Mouse (Mus musculus): ENCODE data around the gene Fam229b.

The Fam229b gene

GRCm38 (mm10) chr10:39133462-39134310, at the start of gene Fam229b, which contains the start of gene Tube1:
TSS of gene Fam229b (minus strand) at chr10:39133914.
TSS of gene Tube1 (plus strand) at chr10:39133976.
- DNase-seq: peak; percentile 88

GRCm38 (mm10) chr10:39176981-39177380, 43.3 kb upstream of the Fam229b start:
- no peak for DNase-seq

- DNase-seq: peak; percentile 62
Observed at GRCm38 (mm10) chr10:39173077-39173476, 39.4 kb upstream of the Fam229b start.

GRCm38 (mm10) chr10:39172540-39172931, 38.8 kb upstream of the Fam229b start:
- no peak for DNase-seq

- DNase-seq: peak; percentile 89
Observed at GRCm38 (mm10) chr10:39171603-39172539, 38.2 kb upstream of the Fam229b start.

GRCm38 (mm10) chr10:39171134-39171533, 37.4 kb upstream of the Fam229b start:
- peak; percentile 94 for DNase-seq

- no peak for DNase-seq
Observed at GRCm38 (mm10) chr10:39170706-39171105, 37.0 kb upstream of the Fam229b start.

GRCm38 (mm10) chr10:39170181-39170580, 36.5 kb upstream of the Fam229b start:
- peak; percentile 80 for DNase-seq

- DNase-seq: no peak
Observed at GRCm38 (mm10) chr10:39169642-39170041, 35.9 kb upstream of the Fam229b start.

- no peak for DNase-seq
Observed at GRCm38 (mm10) chr10:39167611-39168010, 33.9 kb upstream of the Fam229b start.

GRCm38 (mm10) chr10:39165632-39166115, 32.0 kb upstream of the Fam229b start:
- peak; percentile 32 for DNase-seq

GRCm38 (mm10) chr10:39163694-39164093, 30.0 kb upstream of the Fam229b start, which contains the start of gene Ccn6:
TSS of gene Ccn6 (minus strand) at chr10:39163794.
- no peak for DNase-seq

- DNase-seq: no peak
Observed at GRCm38 (mm10) chr10:39162666-39163484, 29.2 kb upstream of the Fam229b start.

- no peak for DNase-seq
Observed at GRCm38 (mm10) chr10:39161406-39161805, 27.7 kb upstream of the Fam229b start.

GRCm38 (mm10) chr10:39158306-39158705, 24.6 kb upstream of the Fam229b start:
- no peak for DNase-seq

GRCm38 (mm10) chr10:39157321-39157720, 23.6 kb upstream of the Fam229b start:
- DNase-seq: no peak

- no peak for DNase-seq
Observed at GRCm38 (mm10) chr10:39156719-39157118, 23.0 kb upstream of the Fam229b start.

GRCm38 (mm10) chr10:39142216-39142615, 8.5 kb upstream of the Fam229b start:
- no peak for DNase-seq

GRCm38 (mm10) chr10:39141401-39141800, 7.7 kb upstream of the Fam229b start:
- DNase-seq: no peak

- DNase-seq: no peak
Observed at GRCm38 (mm10) chr10:39140843-39141242, 7.1 kb upstream of the Fam229b start.

- no peak for DNase-seq
Observed at GRCm38 (mm10) chr10:39138761-39139160, 5.0 kb upstream of the Fam229b start.

- no peak for DNase-seq
Observed at GRCm38 (mm10) chr10:39137766-39138165, 4.1 kb upstream of the Fam229b start.

Data from lung, postnatal 14 days (tissue).